Mouse (Mus musculus): ENCODE measurements around the gene Wipf1. TPM values are rescaled to one million over a fixed set of nuclear protein-coding genes. Genes with fewer than 3 reads are reported as not detected.

Gene Wipf1
- total RNA-seq, 2 experiments from 2014 or later, result 17.4 to 19.8 TPM

DNA sequence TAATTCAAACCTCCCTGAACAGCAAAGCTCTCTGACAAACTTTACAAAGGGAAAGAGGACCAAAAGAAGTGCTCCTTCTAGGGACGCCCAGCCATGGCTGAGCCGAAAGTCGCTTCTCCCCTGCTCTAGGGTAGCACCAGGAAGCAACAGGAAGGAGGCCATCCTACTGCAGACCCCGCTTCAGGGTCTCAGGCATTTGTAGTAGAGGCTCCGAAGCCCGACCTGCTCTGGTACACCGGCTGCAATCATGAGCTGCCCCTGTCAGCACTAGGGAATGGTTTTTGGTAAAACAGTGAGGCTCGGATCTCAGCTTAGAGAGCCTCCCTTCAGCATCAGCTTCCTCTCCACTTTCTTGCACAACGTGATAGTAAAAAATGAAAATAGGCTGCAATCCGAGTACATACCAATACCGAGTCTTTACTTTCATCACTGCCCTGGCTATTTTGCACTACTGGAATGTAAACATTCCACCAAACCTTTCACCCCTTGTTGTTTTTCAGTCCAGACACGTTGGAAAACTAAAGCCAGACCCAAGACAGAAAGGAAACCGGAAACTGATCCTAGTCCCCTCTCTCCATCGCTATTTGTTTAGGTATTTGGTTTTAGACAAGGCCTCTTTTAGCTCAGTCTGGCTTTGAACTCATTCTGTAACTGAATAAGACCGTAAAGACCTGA lies 44.8 kb downstream of the Wipf1 start:
- intact Hi-C loops (cut with DNase I; ENCODE audit: low total_unique reads), result no loop called here
- DNase-seq, result no peak

GRCm38 (mm10) chr2:73478805-73479204 lies 50.7 kb downstream of the Wipf1 start:
- no peak for DNase-seq
- intact Hi-C loops (cut with DNase I; ENCODE audit: low total_unique reads), result no loop called here

DNA sequence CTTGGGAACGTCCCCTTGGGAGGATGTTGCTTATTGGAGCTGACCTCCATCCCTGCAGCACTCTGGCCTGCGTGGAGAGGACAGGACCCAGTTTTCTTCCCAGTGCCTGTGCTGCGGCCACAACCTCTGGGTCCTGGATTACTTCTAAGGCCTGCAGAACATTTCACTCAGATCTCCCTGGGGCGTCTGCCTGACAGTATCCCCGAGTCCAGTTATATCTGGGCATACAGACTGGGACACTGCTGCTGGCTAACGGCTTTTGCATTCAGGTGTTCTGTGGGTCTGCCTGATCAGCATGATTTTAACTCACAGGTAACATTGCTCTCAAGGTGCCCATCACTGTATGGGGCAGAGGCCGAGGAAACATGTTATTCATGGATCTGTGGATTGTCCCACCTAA lies 52.0 kb downstream of the Wipf1 start:
- intact Hi-C loops (cut with DNase I; ENCODE audit: low total_unique reads), result no loop called here
- no peak for DNase-seq

DNA sequence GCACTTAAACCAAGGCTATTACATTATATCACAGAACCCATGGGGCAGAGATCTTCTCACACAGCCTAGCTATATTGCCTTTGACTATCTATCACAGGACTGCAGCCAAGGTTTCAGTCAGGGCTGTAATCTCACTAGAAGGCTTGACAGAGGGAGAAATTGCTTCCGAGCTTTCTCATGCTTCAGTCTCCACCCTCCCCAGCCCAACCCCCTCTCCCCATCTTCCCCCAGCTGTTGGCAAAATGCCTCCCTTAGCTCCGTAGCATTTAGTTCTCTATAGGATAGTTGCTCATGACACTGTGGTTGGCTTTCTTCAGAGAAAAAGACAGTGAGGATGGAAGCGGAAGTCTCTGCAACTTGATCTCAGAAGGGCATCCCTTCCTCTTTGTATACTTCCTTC lies 54.0 kb downstream of the Wipf1 start:
- no peak for DNase-seq

DNA sequence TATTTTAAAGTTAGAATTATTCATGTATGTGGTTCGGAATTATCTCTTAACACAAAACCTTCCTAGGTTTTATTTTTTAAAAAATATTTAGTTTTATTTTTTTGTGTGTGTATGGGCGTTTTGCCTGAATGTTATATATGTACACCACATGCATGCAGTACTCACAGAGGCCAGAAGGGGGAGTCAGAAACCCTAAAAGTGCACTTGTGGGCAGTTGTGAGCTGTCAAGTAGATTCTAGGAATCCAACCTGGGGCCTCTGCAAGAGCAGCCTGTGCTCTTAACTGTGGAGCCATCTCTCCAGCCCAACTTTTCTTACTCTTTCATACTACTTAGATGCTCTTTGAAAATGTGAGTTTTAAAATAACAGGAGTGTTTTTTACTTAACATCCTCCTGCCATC lies 57.4 kb downstream of the Wipf1 start:
- DNase-seq, result no peak
- intact Hi-C loops (cut with DNase I; ENCODE audit: low total_unique reads), result no loop called here

More for the DNA sequence above, 54.0 kb downstream of the Wipf1 start:
- intact Hi-C loops (cut with DNase I; ENCODE audit: low total_unique reads), result no loop called here

- DNase-seq, result no peak
- intact Hi-C loops (cut with DNase I; ENCODE audit: low total_unique reads), result no loop called here
These were observed 59.3 kb downstream of the Wipf1 start for GRCm38 (mm10) chr2:73470146-73470630.

DNA sequence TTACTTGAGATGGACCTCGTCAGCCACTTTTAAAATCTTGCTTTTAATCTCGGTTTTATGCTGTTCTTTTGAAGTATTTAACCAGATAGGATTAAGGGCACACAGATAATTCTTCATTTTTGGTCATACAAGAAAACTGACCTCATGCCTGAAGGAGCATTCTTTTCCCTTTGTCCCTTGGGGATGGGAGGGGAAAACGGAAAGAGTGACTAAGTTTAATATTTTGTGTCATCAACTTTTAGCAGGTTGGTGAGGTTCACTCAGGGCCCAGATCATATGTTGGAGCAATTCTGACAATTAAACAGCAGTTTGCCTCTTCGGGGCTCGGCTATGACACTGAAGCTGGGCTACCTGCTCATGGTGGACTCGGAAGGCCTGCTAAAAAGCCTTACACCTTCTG lies 60.0 kb downstream of the Wipf1 start:
- no peak for DNase-seq
- intact Hi-C loops (cut with DNase I; ENCODE audit: low total_unique reads), result no loop called here

DNA sequence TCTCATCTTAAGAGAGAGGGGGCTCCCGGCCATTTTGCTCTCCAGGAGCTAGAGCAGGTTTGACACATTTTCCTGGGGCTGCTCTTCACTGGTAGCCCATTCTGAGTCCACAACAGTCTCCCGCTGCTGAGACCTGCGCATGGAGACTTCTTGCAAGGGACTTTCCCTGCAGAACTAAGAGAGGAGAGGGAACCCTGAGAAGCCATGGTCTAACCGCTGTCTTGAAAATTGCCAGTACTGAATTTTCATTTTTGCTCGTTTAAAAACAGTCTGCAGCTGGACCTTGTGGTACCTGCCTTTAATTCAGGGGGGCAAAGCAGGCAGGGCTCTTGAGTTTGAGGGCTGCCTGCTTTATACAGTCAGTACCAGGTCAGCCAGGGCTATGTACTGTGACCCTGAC lies 60.5 kb downstream of the Wipf1 start:
- intact Hi-C loops (cut with DNase I; ENCODE audit: low total_unique reads), result no loop called here

DNA sequence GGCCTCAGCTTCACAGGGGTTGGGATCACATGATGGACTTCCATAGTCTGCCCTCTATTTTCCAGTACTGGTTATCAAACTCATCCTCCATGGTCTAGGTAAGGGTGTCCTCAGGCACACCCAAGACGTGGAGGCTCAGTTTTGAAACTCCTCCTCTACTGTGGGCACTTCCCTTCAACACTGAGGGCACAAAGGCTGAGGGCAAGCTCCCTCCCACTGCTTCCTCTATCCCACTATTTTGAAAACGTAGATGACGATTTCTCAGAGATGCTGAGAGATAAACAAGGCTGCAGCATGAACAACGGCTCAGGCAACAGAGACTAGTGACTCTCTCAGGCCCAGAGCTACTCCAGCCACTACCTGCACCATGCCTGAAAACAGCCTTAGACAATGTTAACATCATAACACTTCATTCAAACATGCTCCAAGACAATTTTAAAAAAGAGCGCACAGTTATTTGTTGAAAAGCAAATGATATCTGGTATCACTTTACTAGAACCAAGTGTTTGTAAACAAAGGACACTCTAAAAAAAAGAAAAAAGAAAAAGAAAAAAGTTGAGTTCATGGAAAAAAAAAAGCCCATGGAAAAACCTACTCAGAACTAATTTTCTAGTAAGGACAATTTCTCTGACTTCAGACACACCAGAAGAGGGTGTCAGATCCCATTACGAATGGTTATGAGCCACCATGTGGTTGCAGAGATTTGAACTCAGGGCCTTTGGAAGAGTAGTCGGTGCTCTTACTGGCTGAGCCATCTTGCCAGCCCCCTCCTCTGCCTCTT lies 62.3 kb downstream of the Wipf1 start:
- intact Hi-C loops (cut with DNase I; ENCODE audit: low total_unique reads), result no loop called here
- DNase-seq, result no peak

More for the DNA sequence above, 60.5 kb downstream of the Wipf1 start:
- no peak for DNase-seq

GRCm38 (mm10) chr2:73466481-73466880 lies 63.1 kb downstream of the Wipf1 start:
- no peak for DNase-seq
- intact Hi-C loops (cut with DNase I; ENCODE audit: low total_unique reads), result no loop called here

- DNase-seq, result peak; percentile 55
- intact Hi-C loops (cut with DNase I; ENCODE audit: low total_unique reads), result no loop called here
These were observed 65.9 kb downstream of the Wipf1 start for GRCm38 (mm10) chr2:73463431-73464194.

GRCm38 (mm10) chr2:73462757-73463339 lies 66.7 kb downstream of the Wipf1 start:
- DNase-seq, result no peak
- intact Hi-C loops (cut with DNase I; ENCODE audit: low total_unique reads), result no loop called here

DNA sequence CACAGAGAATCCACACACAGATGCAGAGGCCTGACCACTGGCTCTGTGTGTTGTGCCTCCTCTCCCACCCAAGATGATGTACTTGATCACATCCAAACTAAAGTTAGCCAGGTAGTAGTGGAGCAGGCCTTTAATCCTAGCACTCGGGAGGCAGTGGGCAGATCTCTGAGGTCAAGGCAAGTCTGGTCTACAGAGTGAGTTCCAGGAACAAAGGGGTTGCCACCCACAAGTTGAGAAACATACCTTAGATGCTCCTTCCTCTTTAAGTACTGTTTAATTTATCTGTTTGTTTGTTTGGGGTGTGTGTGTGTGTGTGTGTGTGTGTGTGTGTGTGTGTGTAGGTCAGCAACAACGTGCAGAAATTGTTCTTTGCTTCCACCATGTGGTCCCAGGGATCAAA lies 67.3 kb downstream of the Wipf1 start:
- no peak for DNase-seq
- intact Hi-C loops (cut with DNase I; ENCODE audit: low total_unique reads), result no loop called here

GRCm38 (mm10) chr2:73460168-73460567 lies 69.4 kb downstream of the Wipf1 start:
- intact Hi-C loops (cut with DNase I; ENCODE audit: low total_unique reads), result no loop called here

GRCm38 (mm10) chr2:73459607-73460153 lies 69.9 kb downstream of the Wipf1 start:
- DNase-seq, result no peak
- intact Hi-C loops (cut with DNase I; ENCODE audit: low total_unique reads), result no loop called here

More at GRCm38 (mm10) chr2:73460168-73460567, 69.4 kb downstream of the Wipf1 start:
- DNase-seq, result peak; percentile 74

GRCm38 (mm10) chr2:73456886-73457285 lies 72.6 kb downstream of the Wipf1 start:
- intact Hi-C loops (cut with DNase I; ENCODE audit: low total_unique reads), result no loop called here

GRCm38 (mm10) chr2:73456154-73456553 lies 73.4 kb downstream of the Wipf1 start:
- no peak for DNase-seq
- intact Hi-C loops (cut with DNase I; ENCODE audit: low total_unique reads), result no loop called here

More at GRCm38 (mm10) chr2:73456886-73457285, 72.6 kb downstream of the Wipf1 start:
- DNase-seq, result no peak

- DNase-seq, result no peak
- intact Hi-C loops (cut with DNase I; ENCODE audit: low total_unique reads), result no loop called here
These were observed 74.0 kb downstream of the Wipf1 start for GRCm38 (mm10) chr2:73455541-73455940.

- intact Hi-C loops (cut with DNase I; ENCODE audit: low total_unique reads), result no loop called here
- no peak for DNase-seq
These were observed 74.9 kb downstream of the Wipf1 start for GRCm38 (mm10) chr2:73454682-73455081.
